Mouse (Mus musculus) intestine, embryonic 15.5 days (tissue): ENCODE measurements around the gene Gemin5. TPM values are rescaled to one million over a fixed set of nuclear protein-coding genes. Genes with fewer than 3 reads are reported as not detected.
"Not testable (repeated sequence)": the region's sequence is repeated elsewhere in the genome, so short reads cannot be mapped to it uniquely, and the experiment has no call there.

ENCODE experiments used
- ATAC-seq: fragments of 200-750 bp; cut with Nextera tagmentation; 2 replicates; pipeline ENCODE4 v1.8.0; 2017; ENCODE audit warnings: moderate TSS enrichment, moderate library complexity
- H3K27ac ChIP-seq: fragments of 300-500 bp; sonication (generic); 2 replicates; pipeline ENCODE4 v1.5.1; 2015; ENCODE audit warnings: mild to moderate bottlenecking, inconsistent platforms
- H3K27me3 ChIP-seq: fragments of 300-500 bp; sonication (generic); replicated peaks from 2 replicates; pipeline ENCODE4 v1.6.1; 2015; ENCODE audit warnings: inconsistent platforms
- H3K36me3 ChIP-seq: fragments of 300-500 bp; sonication (generic); 2 replicates; pipeline ENCODE4 v1.6.1; 2015; ENCODE audit warnings: inconsistent platforms
- H3K4me1 ChIP-seq: fragments of 300-500 bp; sonication (generic); replicated peaks from 2 replicates; pipeline ENCODE4 v1.6.1; 2015; ENCODE audit warnings: inconsistent platforms
- H3K4me2 ChIP-seq: fragments of 300-500 bp; sonication (generic); replicated peaks from 2 replicates; pipeline ENCODE4 v1.6.1; 2015; ENCODE audit warnings: mild to moderate bottlenecking, inconsistent platforms
- H3K4me3 ChIP-seq: fragments of 300-500 bp; sonication (generic); replicated peaks from 2 replicates; pipeline ENCODE4 v1.5.1; 2015; ENCODE audit warnings: inconsistent platforms
- H3K9ac ChIP-seq: fragments of 300-500 bp; sonication (generic); 2 replicates; pipeline ENCODE4 v1.6.1; 2015; ENCODE audit warnings: inconsistent platforms
- H3K9me3 ChIP-seq: fragments of 300-500 bp; sonication (generic); 2 replicates; pipeline ENCODE4 v1.6.1; 2016; ENCODE audit warnings: inconsistent platforms
- WGBS: fragments of 180-500 bp; shearing (Covaris S2); methylation state at CpG from one replicate; pipeline ENCODE4 v1.1.7; 2015; 5-methylcytosine and 5-hydroxymethylcytosine counted together
- polyA plus RNA-seq: library from polyadenylated mRNA; unstranded; fragments of >200 nt; fragmentation: Nextera tagmentation; extraction: Ambion mirVana; gene quantifications from 2 replicates; pipeline ENCODE4 v1.2.1, GENCODE M21; 2015

Gene Gemin5
- polyA plus RNA-seq, 1 experiment from 2014 or later: 18.6 TPM

DNA sequence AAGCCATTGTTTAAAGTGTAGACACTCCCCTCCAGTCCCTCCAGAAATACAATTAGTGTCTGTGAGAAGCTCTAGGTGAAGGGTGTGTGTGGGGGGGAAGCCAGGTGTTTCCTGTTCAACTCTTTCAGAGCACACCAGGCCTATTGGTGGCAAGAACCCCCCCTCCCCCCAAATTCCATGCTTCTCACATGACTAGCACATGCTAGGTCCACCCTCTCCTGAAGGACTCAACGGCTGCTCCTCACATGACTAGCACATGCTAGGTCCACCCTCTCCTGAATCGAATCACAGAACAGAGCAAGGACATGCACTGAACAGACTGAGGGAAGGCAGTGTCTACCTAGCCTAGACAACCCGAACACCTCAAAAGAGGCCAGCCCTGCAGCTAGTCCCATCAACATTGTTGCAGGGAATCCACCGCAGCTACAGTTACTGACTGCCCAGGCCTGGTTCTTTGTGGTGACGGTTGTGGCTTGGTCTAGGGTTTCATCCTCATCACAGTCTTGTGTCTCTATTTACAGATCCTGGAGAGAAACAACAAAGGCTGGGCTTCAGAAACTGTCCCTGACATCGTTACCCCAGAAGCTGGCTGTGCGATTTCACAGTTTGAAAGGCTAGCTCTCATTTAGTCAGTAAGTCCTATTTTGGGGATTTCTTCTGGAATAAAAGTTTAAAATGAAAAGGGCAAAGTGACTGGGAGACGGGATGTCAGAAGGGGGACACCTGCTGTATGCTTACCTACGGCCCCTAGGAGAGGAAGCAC, 65.6 kb downstream of the Gemin5 start:
- Histone ChIP-seq H3K36me3 (no peaks in the 10 kb centered on the region), H3K4me3 (peak overlapping the region; percentile 97; the same call in 1 of the 2 replicates), H3K27me3 (no peaks in the 10 kb centered on the region), H3K9me3 (no peaks in the 10 kb centered on the region), H3K4me2 (peak overlapping the region; percentile 72), H3K27ac (no peak overlapping the region), H3K9ac (peak overlapping the region; percentile 46), H3K4me1 (peaks cover 11% of the 10 kb centered on the region)
- WGBS: 84% methylated on average over 9 of the region's 9 CpGs
- no peak for ATAC-seq

DNA sequence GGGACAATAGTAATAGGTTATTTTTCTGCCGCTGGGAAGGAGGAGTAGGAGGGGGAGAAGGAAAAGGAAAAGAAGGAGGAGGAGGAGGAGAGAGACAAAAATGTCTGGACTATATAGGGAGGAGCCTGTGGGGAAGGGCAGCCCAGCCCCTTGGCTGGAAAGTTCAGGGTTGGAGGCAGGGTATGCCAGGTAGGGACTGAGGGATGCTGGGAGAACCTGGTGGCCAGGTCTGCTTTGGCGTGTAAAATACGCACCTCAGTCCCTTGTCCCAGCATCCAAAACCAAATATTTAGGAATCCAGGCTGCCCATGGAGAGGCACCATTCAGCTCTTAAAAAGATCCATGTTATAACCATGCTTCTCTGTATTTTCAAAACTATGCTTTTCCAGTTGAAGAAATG, 66.2 kb downstream of the Gemin5 start:
- Histone ChIP-seq H3K4me2 (no peak overlapping the region), H3K27me3 (no peaks in the 10 kb centered on the region), H3K36me3 (no peaks in the 10 kb centered on the region), H3K9me3 (no peaks in the 10 kb centered on the region), H3K4me3 (no peak overlapping the region), H3K9ac (no peak overlapping the region), H3K27ac (no peak overlapping the region), H3K4me1 (peaks cover 11% of the 10 kb centered on the region)
- ATAC-seq: no peak
- 69% methylated on average over 3 of the region's 3 CpGs for WGBS

DNA sequence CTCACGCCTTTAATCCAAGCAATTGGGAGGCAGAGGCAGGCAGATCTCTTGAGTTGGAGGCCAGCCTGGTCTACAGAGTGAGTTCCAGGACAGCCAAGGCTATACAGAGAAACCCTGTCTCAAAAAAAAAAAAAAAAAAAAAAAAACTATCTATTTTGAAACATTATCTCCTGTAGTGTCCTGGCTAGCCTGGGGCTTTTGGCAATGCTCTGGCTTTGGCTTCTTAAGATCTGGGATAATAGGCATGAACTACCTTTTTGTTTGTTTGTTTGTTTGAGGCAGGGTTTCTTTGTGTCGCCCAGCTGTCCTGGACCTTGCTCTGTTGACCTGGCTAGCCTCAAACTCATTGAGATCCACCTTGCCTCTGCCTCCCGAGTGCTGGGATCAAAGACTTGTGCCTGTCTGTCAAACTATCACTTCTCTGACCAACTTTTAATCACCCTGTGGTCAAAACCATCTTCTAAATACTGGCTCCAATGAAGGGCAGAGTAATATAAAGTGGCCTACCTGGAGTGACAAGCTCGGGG, 67.1 kb downstream of the Gemin5 start:
- ATAC-seq: no peak
- Histone ChIP-seq H3K27me3 (no peaks in the 10 kb centered on the region), H3K4me1 (peaks cover 11% of the 10 kb centered on the region), H3K36me3 (no peaks in the 10 kb centered on the region), H3K9ac (no peak overlapping the region), H3K9me3 (no peaks in the 10 kb centered on the region), H3K4me3 (no peak overlapping the region), H3K27ac (no peak overlapping the region), H3K4me2 (no peak overlapping the region)
- 84% methylated on average over 4 of the region's 4 CpGs for WGBS

DNA sequence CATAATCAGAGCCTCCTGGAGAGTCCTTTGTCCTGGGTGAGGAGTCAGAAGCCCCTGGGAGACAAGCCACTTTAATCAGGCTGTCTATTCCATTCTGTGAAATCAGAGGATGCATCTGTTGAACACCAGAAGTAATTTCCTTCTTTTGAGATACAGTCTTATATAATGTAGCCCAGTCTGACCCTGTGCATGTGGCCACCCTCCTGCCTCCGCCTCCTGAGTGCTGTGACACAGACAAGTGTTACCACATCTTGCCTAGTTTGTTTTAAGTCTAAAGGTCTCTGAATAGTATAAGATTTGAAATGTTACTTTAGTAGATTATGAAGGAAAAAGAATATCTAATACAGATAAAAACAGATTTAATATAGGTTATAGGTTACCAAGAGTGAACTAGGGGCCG, 68.3 kb downstream of the Gemin5 start:
- H3K36me3 ChIP-seq: no peaks in the 10 kb centered on the region
- H3K4me2 ChIP-seq: no peak overlapping the region
- H3K27ac ChIP-seq: no peak overlapping the region
- H3K9ac ChIP-seq: no peak overlapping the region
- peaks cover 6% of the 10 kb centered on the region for H3K4me1 ChIP-seq
- no peak overlapping the region for H3K4me3 ChIP-seq
- no peak for ATAC-seq
- H3K27me3 ChIP-seq: no peaks in the 10 kb centered on the region
- no peaks in the 10 kb centered on the region for H3K9me3 ChIP-seq
- WGBS: 86% methylated on average over 2 of the region's 2 CpGs

DNA sequence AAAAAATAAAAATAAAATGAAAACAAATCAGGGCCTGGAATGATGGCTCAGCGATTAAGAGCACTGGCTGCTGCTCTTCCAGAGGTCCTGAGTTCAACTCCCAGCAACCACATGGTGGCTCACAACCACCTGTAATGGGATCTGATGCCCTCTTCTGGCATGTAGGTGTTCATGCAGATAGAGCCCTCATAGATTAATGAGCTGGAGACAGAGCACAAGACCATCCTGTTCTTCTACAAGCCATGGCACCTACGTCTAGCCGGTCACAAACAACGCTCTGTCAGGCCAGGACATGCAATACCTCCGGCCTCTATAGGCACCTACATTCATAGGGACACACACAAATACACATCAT, 70.0 kb downstream of the Gemin5 start:
- peak overlapping the region; percentile 86 for H3K4me2 ChIP-seq
- H3K27me3 ChIP-seq, H3K9me3 ChIP-seq, ATAC-seq, H3K27ac ChIP-seq, H3K9ac ChIP-seq, H3K4me1 ChIP-seq, H3K36me3 ChIP-seq, H3K4me3 ChIP-seq: not testable (repeated sequence)
- WGBS: 68% methylated on average over 5 of the region's 5 CpGs

DNA sequence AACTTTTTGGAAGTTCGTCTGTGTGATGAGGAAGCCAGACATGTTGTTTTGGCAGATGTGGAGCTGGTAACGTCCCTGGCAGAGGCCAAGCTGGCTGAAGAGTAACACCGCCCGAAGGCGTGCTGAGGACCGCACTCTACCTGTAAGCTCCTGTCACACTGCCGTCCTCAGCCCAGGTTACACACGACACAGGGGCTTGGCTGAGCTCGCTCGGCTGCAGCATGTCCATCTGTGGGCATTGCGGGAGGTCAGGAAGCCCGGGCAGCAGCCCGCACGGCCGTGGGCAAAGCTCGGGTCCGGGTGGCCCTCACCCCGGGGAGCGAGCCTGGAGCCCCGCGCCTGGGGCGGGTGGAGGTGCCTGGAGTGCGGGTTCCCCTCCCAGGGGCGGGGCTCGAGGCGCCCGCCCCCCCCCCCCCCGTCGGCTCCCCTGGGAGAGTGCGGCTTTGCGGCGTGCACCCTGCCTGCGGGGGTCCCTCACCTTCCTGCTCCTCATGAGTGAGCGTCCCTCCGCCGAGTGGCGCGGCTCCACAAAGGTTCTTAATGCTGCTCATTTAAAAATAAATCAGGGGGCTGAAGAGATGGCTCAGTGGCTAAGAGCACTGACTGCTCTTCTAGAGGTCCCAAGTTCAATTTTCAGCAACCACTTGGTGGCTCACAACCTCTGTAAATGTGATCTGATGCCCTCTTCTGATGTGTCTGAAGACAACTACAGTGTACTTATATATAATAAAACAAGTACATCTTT, 70.5 kb downstream of the Gemin5 start:
- Histone ChIP-seq H3K9me3 (no peaks in the 10 kb centered on the region), H3K4me3 (peak overlapping the region; percentile 39), H3K4me1 (peaks cover 3% of the 10 kb centered on the region), H3K36me3 (no peaks in the 10 kb centered on the region), H3K27ac (no peak overlapping the region), H3K4me2 (peak overlapping the region; percentile 86), H3K27me3 (no peaks in the 10 kb centered on the region), H3K9ac (peak overlapping the region; percentile 22)
- 3% methylated on average over 34 of the region's 38 CpGs for WGBS
- ATAC-seq: peak; percentile 52

DNA sequence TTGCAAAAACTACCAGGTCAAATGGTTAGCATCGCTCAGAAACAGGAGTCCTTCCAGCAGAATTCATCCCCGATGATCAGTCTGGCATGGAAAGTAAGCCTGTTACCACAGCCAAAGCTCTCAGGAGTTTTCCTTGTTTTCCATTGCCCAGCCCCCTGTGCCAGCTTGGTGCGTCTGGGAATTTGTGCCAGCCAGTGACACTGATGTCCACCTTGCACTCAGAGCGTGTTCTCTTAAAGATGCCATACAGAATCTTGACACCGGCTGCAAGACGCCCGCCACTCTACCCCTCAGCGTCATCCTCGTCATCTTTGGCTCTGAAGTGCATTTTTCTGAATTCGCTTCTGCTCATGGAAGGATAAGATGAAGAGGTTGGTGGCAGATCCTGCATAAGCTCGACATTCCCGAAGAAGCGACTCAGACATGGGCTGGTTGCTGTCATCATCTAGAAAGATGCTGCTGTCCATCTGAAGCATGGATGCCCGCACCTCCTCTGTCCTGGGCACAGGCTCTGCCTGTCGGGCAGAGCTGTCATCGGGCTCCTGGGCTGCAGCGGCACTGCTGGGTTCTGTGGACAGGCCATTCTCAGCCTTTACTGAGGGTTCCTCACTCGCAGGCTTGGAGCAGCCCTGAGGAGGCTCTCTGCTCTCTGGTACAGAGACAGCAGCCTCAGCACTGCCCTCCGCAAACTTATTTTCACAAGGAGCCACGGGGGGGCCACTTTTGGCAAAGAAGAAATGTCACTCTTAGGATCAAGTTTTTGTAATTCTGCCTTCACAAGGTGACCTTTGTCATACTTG, 71.3 kb downstream of the Gemin5 start:
- H3K27ac ChIP-seq: no peak overlapping the region
- no peaks in the 10 kb centered on the region for H3K9me3 ChIP-seq
- H3K9ac ChIP-seq: no peak overlapping the region
- peaks cover 8% of the 10 kb centered on the region for H3K4me1 ChIP-seq
- H3K4me2 ChIP-seq: peak overlapping the region; percentile 86
- H3K27me3 ChIP-seq: no peaks in the 10 kb centered on the region
- no peaks in the 10 kb centered on the region for H3K36me3 ChIP-seq
- no peak for ATAC-seq
- whole genome bisulfite sequencing: 57% methylated on average over 20 of the region's 20 CpGs
- H3K4me3 ChIP-seq: peak overlapping the region; percentile 39

DNA sequence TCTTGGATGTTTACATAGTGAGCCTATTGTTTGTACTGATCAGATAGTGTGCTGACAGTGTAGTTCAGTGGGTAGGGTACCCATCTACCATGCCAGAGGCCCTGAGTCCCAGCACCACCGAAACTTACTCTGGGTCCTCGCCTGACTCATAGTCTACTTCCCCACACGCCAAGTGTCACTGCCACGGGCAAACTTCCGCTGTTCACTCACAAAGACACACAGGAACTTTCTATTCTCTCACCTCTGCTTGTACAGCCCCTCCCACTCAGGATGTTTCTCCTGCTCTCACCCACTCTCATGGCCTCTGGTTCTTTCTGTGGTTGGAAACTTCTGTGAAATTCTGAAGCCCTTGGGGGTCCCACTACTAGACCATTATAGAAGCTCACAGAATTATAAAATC, 72.2 kb downstream of the Gemin5 start:
- WGBS: 63% methylated on average over 5 of the region's 5 CpGs
- H3K36me3 ChIP-seq: no peaks in the 10 kb centered on the region
- H3K4me1 ChIP-seq: peaks cover 8% of the 10 kb centered on the region
- H3K4me2 ChIP-seq: no peak overlapping the region
- H3K4me3 ChIP-seq: no peak overlapping the region
- no peak for ATAC-seq
- no peaks in the 10 kb centered on the region for H3K9me3 ChIP-seq
- H3K27me3 ChIP-seq: no peaks in the 10 kb centered on the region
- no peak overlapping the region for H3K27ac ChIP-seq
- no peak overlapping the region for H3K9ac ChIP-seq

DNA sequence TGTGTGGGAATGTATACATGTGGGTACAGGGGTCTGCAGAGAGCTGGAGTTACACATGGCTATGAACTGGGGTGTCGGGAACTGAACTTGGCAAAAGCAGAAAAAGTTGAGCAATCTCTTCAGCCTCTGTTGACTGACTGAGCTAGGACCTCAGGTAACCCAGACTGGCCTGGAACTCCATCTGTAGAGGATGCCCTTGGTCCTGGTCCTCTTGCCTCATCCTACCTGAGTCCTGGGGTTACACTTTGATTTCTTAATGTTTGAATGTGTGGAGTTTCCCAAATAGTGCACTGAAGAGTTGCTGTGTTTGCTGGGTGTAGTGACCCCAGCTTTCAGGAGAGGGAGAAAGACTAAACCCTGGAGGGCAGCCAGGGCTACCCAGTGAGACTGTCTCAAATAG, 72.8 kb downstream of the Gemin5 start:
- no peak overlapping the region for H3K4me3 ChIP-seq
- H3K4me1 ChIP-seq: peaks cover 8% of the 10 kb centered on the region
- WGBS: 90% methylated on average over 1 of the region's 1 CpGs
- no peaks in the 10 kb centered on the region for H3K27me3 ChIP-seq
- no peak overlapping the region for H3K4me2 ChIP-seq
- H3K27ac ChIP-seq: no peak overlapping the region
- no peaks in the 10 kb centered on the region for H3K9me3 ChIP-seq
- no peaks in the 10 kb centered on the region for H3K36me3 ChIP-seq
- no peak for ATAC-seq
- H3K9ac ChIP-seq: no peak overlapping the region

DNA sequence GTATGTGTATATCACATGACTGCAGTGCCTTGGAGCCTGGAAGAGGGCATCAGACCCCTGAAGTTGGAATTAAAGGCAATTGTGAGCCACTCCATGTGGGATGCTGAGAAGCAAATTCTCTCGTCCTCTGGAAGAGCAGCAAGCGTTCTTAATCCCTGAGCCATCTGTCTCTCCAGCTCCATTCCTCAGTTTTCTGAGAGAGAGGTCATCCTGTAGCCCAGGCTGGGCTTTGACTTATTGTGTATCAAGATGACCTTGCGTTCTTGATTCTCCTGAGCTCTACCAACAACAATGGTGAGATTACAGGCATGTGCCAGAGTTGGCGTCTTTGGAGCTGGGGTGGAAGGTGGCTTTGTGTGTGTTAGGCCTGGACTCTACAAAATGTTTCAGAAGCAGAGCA, 73.6 kb downstream of the Gemin5 start:
- H3K9me3 ChIP-seq: no peaks in the 10 kb centered on the region
- no peaks in the 10 kb centered on the region for H3K36me3 ChIP-seq
- ATAC-seq: no peak
- H3K27me3 ChIP-seq: no peaks in the 10 kb centered on the region
- 87% methylated on average over 4 of the region's 4 CpGs for WGBS
- no peak overlapping the region for H3K9ac ChIP-seq
- H3K4me2 ChIP-seq: no peak overlapping the region
- peaks cover 8% of the 10 kb centered on the region for H3K4me1 ChIP-seq
- H3K27ac ChIP-seq: no peak overlapping the region
- H3K4me3 ChIP-seq: no peak overlapping the region

DNA sequence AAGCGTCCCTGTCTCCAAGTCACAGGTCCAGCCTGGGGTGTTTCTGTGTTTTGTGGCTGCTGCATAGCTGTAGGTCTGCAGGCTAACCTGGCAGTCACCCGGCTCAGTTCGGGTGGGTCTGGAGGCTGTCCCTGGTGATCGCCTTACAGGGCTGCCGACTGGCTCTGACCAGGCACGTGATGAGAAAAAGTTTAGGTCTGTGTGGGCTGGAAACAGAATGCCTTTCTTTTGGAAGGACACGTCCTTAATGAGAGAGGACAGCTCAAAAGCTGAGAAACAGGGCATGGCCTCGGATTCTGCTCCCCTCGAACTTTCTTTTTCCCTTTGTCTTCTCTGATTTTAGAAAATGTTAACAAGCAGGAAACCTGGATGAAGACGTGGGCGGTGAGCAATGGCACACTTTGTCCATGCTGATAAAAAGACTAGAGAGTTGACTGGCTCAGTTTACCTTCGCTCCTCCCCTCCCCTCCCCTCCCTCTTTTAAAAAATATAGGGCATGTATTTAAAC, 75.3 kb downstream of the Gemin5 start, which contains the start of gene Gm12248:
Gene Gm12248, minus strand, starts transcription at position 114 of the 508 bp plus-strand sequence.
- ATAC-seq: peak; percentile 59
- peak within 1 kb of the TSS; percentile 13; the same call in 1 of the 2 replicates for H3K9ac ChIP-seq
- WGBS: 18% methylated on average over 12 of the region's 12 CpGs

DNA sequence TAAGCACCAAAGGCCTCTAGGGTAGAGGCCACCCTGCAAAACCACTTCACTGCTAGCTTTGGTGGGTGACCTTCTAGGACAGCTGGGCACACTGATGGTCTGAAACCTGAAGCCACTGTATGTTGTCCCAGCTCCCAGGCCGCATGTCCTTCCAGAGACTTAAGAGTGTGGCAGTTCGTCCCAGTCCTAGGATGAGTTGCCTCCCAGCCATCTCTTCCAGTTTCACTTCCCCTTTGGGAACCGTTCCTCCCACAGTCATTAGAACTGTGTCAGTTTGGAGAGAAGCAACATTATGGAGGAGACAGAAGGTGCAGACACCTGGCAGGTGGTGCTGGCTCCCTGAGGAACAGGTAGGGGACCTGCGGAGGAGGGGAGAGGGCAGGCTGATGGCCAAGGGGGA, 75.8 kb downstream of the Gemin5 start:
- Histone ChIP-seq H3K4me2 (peak overlapping the region; percentile 56), H3K4me3 (peak overlapping the region; percentile 11; the same call in 1 of the 2 replicates), H3K4me1 (peaks cover 8% of the 10 kb centered on the region), H3K27ac (no peak overlapping the region), H3K36me3 (no peaks in the 10 kb centered on the region), H3K9ac (peak overlapping the region; percentile 13; the same call in 1 of the 2 replicates), H3K27me3 (no peaks in the 10 kb centered on the region), H3K9me3 (no peaks in the 10 kb centered on the region)
- 55% methylated on average over 4 of the region's 4 CpGs for WGBS
- ATAC-seq: no peak

More for the DNA sequence above, 75.3 kb downstream of the Gemin5 start, which contains the start of gene Gm12248:
- peaks cover 8% of the 10 kb centered on the region for H3K4me1 ChIP-seq
- peak within 1 kb of the TSS; percentile 11 for H3K4me3 ChIP-seq
- peak within 1 kb of the TSS; percentile 56 for H3K4me2 ChIP-seq
- no peaks in the 10 kb centered on the region for H3K9me3 ChIP-seq
- no peaks in the 10 kb centered on the region for H3K27me3 ChIP-seq
- H3K27ac ChIP-seq: no peak within 1 kb of the TSS
- H3K36me3 ChIP-seq: no peaks in the 10 kb centered on the region
